Comparison of ENCODE assay signal across 12 mouse cellular contexts in the genomic region with DNA sequence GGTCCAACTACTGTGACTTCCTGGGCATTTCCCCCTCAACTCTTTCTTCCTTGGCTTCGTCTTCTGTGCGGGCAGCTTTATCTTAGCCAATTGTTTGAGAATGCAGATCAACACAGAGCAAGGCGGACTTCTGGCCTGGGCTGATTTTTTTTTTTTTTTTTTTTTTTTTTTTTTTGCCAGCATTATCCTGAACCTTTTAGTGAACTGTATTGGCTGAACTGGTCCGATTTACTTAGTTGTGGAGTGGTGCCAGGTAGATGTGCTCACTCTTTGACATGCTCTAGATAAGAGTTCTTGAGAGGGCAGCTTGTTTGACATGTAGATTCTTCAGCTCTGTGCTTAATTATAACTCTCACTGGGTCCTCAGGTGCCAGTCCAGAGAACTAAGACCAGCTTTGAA.
"Had no signal": no experiment of that assay in that cellular context is flagged by ENCODE, and none has a peak within 500 bp of the region (broad histone marks: within the 10 kb centered on the region; RNA-seq: fewer than 3 reads in every experiment).

No protein-coding gene starts in this region.

- H3K36me3 ChIP-seq: kidney, embryonic 15.5 days; limb, embryonic 13.5 days; liver, embryonic 13.5 days; lung, embryonic 15.5 days had no signal

- H3K4me2 ChIP-seq: kidney, embryonic 15.5 days; limb, embryonic 13.5 days; liver, embryonic 13.5 days; lung, embryonic 15.5 days; midbrain, embryonic 11.5 days had no signal

- DNase-seq: kidney, adult 2 months; kidney, postnatal 14 days; left cerebral cortex, postnatal 4 days; liver, embryonic 13.5 days; right cerebral cortex, postnatal 14 days; thymus, postnatal 4 days had no signal

- ATAC-seq: intestine, embryonic 16.5 days; midbrain, embryonic 16.5 days had no signal

- H3K4me3 ChIP-seq: kidney, embryonic 15.5 days; limb, embryonic 13.5 days; liver, embryonic 13.5 days; lung, embryonic 15.5 days had no signal

- H3K9me3 ChIP-seq: kidney, embryonic 15.5 days; limb, embryonic 13.5 days; liver, embryonic 13.5 days; lung, embryonic 15.5 days had no signal

- H3K9ac ChIP-seq: kidney, embryonic 15.5 days; limb, embryonic 13.5 days; liver, embryonic 13.5 days; lung, embryonic 15.5 days had no signal

- H3K27ac ChIP-seq: kidney, embryonic 15.5 days; limb, embryonic 13.5 days; liver, embryonic 13.5 days; lung, embryonic 15.5 days had no signal

- H3K27me3 ChIP-seq: kidney, embryonic 15.5 days; limb, embryonic 13.5 days; liver, embryonic 13.5 days; lung, embryonic 15.5 days had no signal
